Mouse (Mus musculus): ENCODE results near the gene Kif26b. TPM values are rescaled to one million over a fixed set of nuclear protein-coding genes. Genes with fewer than 3 reads are reported as not detected.
A peak's percentile ranks its signal among the peaks of the same experiment; 100 is the strongest.

Gene Kif26b
- polyA plus RNA-seq, 1 experiment from 2014 or later, result 28.6 TPM

DNA sequence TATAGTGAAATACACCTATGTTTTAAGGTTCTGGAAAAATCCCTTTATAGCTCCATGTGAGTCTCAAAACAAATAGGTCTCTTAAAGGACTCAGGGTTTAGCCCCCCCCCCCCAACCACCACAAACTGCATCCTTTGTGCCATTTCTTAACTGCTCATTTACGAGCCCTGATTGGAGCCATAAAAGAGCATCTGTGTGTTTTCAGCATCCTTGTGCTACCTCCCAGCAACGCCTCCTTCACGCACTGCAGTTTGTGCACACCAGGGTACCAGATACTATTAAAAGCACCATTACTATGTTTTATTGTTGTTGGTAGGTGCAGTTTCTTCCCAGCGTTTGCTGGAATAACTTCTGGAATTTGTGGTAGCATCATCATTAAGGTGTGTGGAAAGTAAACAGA, 42.1 kb downstream of the Kif26b start:
- Histone ChIP-seq H3K36me3 (peaks cover 17% of the 10 kb centered on the region), H3K27me3 (no peaks in the 10 kb centered on the region), H3K4me3 (no peak overlapping the region), H3K9me3 (peaks cover 6% of the 10 kb centered on the region; the same call in 1 of the 2 replicates), H3K27ac (no peak overlapping the region), H3K4me2 (no peak overlapping the region), H3K4me1 (peaks cover 76% of the 10 kb centered on the region), H3K9ac (no peak overlapping the region)
- ATAC-seq (ENCODE audit: insufficient number of reproducible peaks, insufficient read depth, low FRiP score, low TSS enrichment, low read depth), result no peak
- 70% methylated on average over 4 of the region's 4 CpGs for WGBS

DNA sequence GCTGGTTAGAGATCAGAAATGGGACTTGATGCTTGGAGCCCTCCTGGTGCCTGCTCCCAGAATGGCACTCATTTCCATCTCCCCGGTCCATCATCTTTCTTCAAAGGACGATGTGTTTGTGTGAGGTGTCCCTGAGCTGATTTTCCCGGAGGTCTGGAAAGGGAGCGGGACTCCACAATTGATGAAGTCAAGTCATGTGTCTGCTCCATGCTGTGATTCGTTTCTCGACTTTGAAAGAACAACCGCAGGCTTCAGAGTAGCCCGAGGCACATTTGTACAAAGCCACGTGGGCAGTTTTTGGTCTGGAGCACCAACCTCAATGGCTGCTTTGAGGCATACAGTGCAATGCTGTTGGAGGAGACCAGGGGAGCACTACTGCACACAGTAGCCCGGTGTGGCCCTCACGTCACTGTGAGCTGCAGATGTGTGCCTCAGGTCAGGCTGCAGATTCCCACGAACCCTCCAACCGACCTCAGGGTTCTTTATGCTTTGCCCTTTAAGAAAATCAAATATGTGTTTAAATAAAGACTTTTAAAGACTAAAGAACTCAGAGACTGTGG, 43.0 kb downstream of the Kif26b start:
- ATAC-seq (ENCODE audit: insufficient number of reproducible peaks, insufficient read depth, low FRiP score, low TSS enrichment, low read depth), result no peak
- Histone ChIP-seq H3K27ac (0 out of 2 replicates have a peak overlapping the region, but pooled peaks have one; percentile 11), H3K9me3 (peaks cover 6% of the 10 kb centered on the region; the same call in 1 of the 2 replicates), H3K27me3 (no peaks in the 10 kb centered on the region), H3K9ac (no peak overlapping the region), H3K4me2 (no peak overlapping the region), H3K4me3 (no peak overlapping the region), H3K36me3 (peaks cover 23% of the 10 kb centered on the region), H3K4me1 (peaks cover 68% of the 10 kb centered on the region)
- 23% methylated on average over 13 of the region's 13 CpGs for WGBS

DNA sequence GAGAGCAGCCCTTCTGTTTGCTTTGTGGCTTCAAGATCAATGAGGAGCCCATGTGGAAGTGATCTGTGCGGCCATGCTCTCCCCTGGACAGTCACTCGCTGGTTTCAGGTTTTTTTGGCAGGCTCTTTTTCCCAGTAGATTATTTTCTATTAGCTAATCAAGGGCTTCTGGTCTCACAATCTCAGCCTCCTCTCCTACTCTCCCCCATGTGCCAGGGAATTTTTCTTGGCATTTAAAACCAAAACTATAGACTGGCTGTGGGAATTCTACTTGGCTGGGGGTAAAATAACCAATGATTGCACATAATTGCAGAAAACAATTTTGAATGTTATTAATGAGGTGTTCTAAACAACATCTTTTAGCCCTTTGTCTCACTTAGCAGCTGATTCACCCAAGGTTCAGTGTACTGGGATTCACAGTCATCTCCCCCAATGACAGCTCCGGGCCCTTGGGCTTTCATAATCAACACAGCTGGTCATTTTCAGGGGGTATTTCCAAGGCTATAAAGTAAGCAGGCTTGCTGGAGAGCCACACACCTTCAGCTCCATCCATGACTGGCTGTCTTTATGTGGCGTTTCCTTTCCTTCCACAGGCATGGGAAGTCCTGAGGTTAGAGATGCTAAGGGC, 44.6 kb downstream of the Kif26b start:
- WGBS, result 47% methylated on average over 4 of the region's 4 CpGs
- no peak for ATAC-seq (ENCODE audit: insufficient number of reproducible peaks, insufficient read depth, low FRiP score, low TSS enrichment, low read depth)
- peaks cover 53% of the 10 kb centered on the region for H3K4me1 ChIP-seq

DNA sequence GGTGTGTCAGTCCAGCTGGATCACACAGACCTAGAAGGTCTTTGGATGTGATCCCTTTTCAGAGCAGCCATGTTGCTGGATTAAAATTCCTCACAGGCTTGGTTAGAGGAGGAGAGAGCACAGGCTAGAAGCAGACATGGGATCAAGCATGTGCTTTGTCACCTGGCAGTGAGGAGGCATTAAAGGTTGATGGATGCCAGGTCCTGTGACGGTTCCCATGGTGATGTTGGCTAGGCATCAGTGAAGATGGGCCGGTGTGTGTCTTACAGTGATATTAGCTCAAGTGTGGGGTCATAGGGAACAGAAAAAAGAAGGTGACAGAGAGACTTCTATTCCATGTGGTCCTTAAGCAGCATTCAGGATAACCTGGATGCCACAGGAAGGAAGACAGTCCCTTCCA, 46.8 kb downstream of the Kif26b start:
- Histone ChIP-seq H3K4me1 (peaks cover 31% of the 10 kb centered on the region), H3K9me3 (peaks cover 6% of the 10 kb centered on the region; the same call in 1 of the 2 replicates), H3K9ac (no peak overlapping the region), H3K36me3 (peaks cover 25% of the 10 kb centered on the region), H3K27me3 (no peaks in the 10 kb centered on the region), H3K4me2 (no peak overlapping the region), H3K27ac (no peak overlapping the region), H3K4me3 (no peak overlapping the region)
- no peak for ATAC-seq (ENCODE audit: insufficient number of reproducible peaks, insufficient read depth, low FRiP score, low TSS enrichment, low read depth)
- 91% methylated on average over 2 of the region's 2 CpGs for WGBS

More for the DNA sequence above, 44.6 kb downstream of the Kif26b start:
- no peak overlapping the region for H3K9ac ChIP-seq
- 0 out of 2 replicates have a peak overlapping the region, but pooled peaks have one; percentile 8 for H3K27ac ChIP-seq
- H3K4me3 ChIP-seq, result no peak overlapping the region
- H3K36me3 ChIP-seq, result peaks cover 25% of the 10 kb centered on the region
- no peaks in the 10 kb centered on the region for H3K27me3 ChIP-seq
- no peak overlapping the region for H3K4me2 ChIP-seq
- H3K9me3 ChIP-seq, result peaks cover 6% of the 10 kb centered on the region; the same call in 1 of the 2 replicates

DNA sequence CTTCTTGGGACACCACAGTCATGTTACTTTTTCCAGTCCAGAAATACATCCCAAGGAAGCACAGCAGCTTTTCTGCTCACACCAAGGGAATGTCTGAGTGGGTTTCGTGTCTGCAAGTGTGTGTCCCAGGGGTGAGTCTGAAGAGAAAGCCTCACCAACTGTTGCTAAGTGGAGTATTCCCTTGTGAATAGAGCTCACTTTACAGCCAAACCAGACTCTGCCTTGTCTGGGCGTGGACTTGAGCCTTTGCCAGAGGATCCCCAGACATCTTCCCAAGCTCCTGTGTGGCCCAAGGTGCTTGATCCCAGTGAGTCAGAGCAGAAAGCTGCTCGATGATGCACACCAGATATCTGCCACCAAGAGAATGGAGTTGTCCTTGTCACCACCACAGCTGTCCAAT, 48.0 kb downstream of the Kif26b start:
- H3K36me3 ChIP-seq, result peaks cover 30% of the 10 kb centered on the region
- no peak overlapping the region for H3K27ac ChIP-seq
- no peak overlapping the region for H3K4me2 ChIP-seq
- no peak overlapping the region for H3K9ac ChIP-seq
- H3K27me3 ChIP-seq, result no peaks in the 10 kb centered on the region
- no peak for ATAC-seq (ENCODE audit: insufficient number of reproducible peaks, insufficient read depth, low FRiP score, low TSS enrichment, low read depth)
- peaks cover 19% of the 10 kb centered on the region for H3K4me1 ChIP-seq
- no peak overlapping the region for H3K4me3 ChIP-seq
- WGBS, result 69% methylated on average over 3 of the region's 3 CpGs
- peaks cover 6% of the 10 kb centered on the region; the same call in 1 of the 2 replicates for H3K9me3 ChIP-seq

DNA sequence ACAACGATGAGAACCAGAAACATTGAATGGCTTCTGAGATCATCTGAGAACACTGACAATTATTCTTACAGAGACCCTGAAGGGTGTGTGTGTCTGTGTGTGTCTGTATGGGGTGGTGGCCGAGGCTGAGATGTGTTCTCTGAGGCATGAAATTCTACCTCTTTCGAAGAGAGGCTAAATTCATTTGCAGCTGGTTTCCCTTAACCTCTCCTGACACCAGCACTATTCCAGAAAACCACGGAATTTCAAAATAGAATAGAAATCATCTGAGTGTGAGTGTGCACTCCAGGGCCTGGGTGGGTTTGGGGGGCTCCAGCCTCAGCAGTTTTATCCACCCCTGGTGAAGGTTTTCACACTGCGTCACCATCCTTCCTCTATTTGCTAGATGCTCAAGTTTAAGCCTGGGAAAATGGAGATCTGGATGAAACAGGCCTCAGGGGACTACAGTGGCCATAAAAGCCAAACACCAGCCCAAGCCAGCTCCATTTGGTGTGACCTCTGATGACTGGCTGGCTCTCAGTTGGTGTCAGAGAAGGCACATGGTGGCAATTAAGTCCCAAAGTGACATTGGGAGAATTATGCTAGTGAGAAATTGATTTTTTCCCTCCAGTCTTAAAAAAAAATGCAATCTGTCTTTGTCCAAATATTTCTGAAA, 56.6 kb downstream of the Kif26b start:
- peaks cover 5% of the 10 kb centered on the region; the same call in 1 of the 2 replicates for H3K36me3 ChIP-seq
- no peak overlapping the region for H3K9ac ChIP-seq
- H3K27ac ChIP-seq, result peak overlapping the region; percentile 66
- H3K27me3 ChIP-seq, result no peaks in the 10 kb centered on the region
- WGBS, result 29% methylated on average over 5 of the region's 5 CpGs
- no peak overlapping the region for H3K4me2 ChIP-seq
- peaks cover 63% of the 10 kb centered on the region for H3K4me1 ChIP-seq
- H3K4me3 ChIP-seq, result no peak overlapping the region
- H3K9me3 ChIP-seq, result no peaks in the 10 kb centered on the region
- ATAC-seq (ENCODE audit: insufficient number of reproducible peaks, insufficient read depth, low FRiP score, low TSS enrichment, low read depth), result no peak

DNA sequence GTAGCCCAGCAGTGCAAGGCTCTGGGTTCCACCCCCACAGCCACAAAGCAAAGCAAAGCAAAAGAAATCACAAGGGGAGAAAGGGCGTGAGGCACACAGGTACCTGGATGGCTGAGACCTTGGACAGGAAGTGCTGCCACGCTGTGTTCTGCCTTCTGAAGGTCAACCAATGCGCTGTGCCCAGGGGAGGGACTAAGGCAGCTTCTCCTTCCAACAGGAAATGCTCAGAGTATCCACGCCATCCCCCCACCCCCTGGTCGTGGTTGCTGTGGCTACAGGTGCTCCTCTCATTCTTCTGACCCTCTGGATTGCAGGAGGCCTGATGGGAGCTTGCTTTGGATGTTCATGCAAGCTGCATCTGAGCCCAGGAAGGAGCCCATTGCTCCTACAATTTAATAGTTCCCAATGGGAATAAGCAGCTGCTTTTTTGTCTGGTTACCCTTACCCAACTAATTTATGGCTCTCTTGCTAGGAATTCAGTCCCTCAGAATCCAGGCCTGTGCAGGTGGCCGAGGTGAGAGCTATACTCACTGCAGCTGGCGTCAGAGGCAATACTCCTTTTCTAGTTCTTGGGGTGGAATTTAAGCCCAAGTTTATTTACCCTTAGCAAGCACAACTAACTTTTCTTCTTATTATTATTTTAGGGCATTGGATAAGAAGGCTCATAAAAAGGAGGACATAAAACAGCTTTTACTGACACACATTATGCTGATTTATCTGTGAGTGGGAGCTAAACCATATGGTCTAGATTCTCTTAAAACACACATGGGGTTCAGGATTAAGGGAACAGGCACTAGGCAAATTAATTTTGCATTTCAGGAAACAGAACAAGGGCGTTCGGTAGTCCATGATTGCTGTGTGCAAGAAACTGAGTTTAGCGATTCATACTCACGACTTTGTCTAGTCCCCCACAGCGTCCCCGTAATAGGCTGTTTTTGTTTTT, 61.6 kb downstream of the Kif26b start:
- WGBS, result 58% methylated on average over 13 of the region's 13 CpGs
- no peak for ATAC-seq (ENCODE audit: insufficient number of reproducible peaks, insufficient read depth, low FRiP score, low TSS enrichment, low read depth)
- no peak overlapping the region for H3K4me2 ChIP-seq

DNA sequence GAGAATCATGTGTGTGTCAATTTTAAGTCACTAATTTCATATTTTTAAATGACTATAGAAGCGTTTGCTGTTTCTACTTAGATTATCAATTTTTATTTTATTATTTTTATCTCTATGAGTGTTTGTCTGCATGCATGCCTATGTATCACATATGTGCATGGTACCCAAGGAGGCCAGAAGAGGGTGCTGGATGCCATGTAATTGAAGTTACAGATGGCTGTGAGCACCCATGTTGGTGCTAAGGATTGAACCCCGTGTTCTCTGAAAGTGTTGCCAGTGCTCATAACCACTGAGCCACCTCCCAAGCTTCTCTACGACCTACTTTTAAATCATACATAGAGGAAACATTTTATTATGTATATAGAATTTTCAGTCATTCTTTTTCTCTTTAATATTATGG, 68.2 kb downstream of the Kif26b start:
- ATAC-seq (ENCODE audit: insufficient number of reproducible peaks, insufficient read depth, low FRiP score, low TSS enrichment, low read depth), result no peak
- Histone ChIP-seq H3K4me1 (peaks cover 15% of the 10 kb centered on the region), H3K4me2 (no peak overlapping the region), H3K27ac (no peak overlapping the region), H3K9me3 (no peaks in the 10 kb centered on the region), H3K27me3 (no peaks in the 10 kb centered on the region), H3K4me3 (no peak overlapping the region), H3K36me3 (0 out of 2 replicates have a peak, but pooled peaks cover 11% of the 10 kb centered on the region), H3K9ac (no peak overlapping the region)
- 93% methylated on average over 3 of the region's 3 CpGs for WGBS

More for the DNA sequence above, 61.6 kb downstream of the Kif26b start:
- Histone ChIP-seq H3K27ac (peak overlapping the region; percentile 60; the same call in 1 of the 2 replicates), H3K27me3 (no peaks in the 10 kb centered on the region), H3K9ac (no peak overlapping the region), H3K4me3 (no peak overlapping the region), H3K9me3 (no peaks in the 10 kb centered on the region), H3K4me1 (peaks cover 50% of the 10 kb centered on the region), H3K36me3 (peaks cover 14% of the 10 kb centered on the region)

DNA sequence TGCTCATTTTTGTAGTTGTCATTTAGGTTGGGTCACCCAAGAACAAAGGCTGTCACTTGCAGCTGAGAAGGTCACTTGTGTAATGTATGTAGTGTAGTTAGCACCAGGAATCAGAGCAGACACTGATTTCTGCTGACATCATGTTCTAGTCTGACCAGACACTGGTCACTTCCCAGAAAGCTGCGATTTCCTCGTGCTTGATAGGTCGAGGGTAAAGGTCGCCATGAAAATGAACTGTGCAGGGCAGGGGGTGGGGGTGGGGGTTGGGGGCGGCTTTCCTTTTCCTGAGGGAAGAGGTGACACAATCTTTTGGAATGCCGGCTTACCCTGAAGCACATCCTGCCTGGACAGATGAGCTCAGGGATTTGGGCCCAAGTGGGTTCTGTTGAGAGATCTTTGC, 68.8 kb downstream of the Kif26b start:
- Histone ChIP-seq H3K27ac (no peak overlapping the region), H3K9ac (no peak overlapping the region), H3K4me3 (no peak overlapping the region), H3K27me3 (no peaks in the 10 kb centered on the region), H3K4me2 (no peak overlapping the region), H3K4me1 (peaks cover 14% of the 10 kb centered on the region), H3K9me3 (no peaks in the 10 kb centered on the region), H3K36me3 (peaks cover 13% of the 10 kb centered on the region; the same call in 1 of the 2 replicates)
- ATAC-seq (ENCODE audit: insufficient number of reproducible peaks, insufficient read depth, low FRiP score, low TSS enrichment, low read depth), result no peak
- WGBS, result 43% methylated on average over 6 of the region's 6 CpGs

DNA sequence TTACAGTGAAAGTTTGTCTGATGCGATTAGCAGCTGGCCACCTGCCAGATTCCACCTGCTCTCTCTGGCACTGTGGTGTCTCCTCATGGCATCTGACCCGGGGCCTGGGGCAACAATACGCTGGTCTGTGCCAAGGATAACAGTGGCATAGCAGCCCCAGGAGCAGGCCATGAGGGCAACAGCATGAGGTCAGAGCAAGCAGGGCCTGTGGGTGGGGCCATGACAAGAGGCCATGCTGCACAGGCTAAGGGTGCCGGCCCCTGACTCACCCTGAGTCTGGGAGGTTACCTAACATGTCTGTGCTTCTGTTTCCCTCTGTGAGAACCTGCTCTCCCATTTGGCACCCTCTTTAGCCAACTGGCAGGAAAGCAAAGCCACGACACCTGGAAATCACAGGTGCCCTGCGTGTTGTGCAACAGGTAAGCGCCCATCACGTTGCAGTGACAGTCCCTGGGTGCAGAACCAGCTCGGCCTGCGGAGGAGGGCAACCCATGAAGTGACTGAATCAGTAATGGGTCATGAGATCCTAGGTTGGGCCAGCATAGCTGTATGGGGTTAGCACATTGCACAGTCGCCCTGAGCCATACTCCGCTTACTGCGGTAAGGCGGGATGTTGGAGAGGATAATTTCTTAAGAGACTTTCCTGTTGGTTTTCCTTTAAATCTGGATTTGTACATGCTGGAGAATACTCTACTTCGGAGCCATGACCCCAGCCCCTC, 72.1 kb downstream of the Kif26b start:
- ATAC-seq (ENCODE audit: insufficient number of reproducible peaks, insufficient read depth, low FRiP score, low TSS enrichment, low read depth), result peak; percentile 69

More for the DNA sequence above, 72.1 kb downstream of the Kif26b start:
- Histone ChIP-seq H3K4me3 (no peak overlapping the region), H3K9ac (no peak overlapping the region), H3K36me3 (peaks cover 17% of the 10 kb centered on the region; the same call in 1 of the 2 replicates), H3K4me2 (no peak overlapping the region), H3K9me3 (no peaks in the 10 kb centered on the region), H3K27ac (no peak overlapping the region), H3K4me1 (peaks cover 10% of the 10 kb centered on the region), H3K27me3 (no peaks in the 10 kb centered on the region)
- 87% methylated on average over 15 of the region's 15 CpGs for WGBS

Data from embryonic facial prominence, embryonic 13.5 days (tissue).